Mouse (Mus musculus): ENCODE measurements around the gene Lrrc41.

Gene Lrrc41

DNA sequence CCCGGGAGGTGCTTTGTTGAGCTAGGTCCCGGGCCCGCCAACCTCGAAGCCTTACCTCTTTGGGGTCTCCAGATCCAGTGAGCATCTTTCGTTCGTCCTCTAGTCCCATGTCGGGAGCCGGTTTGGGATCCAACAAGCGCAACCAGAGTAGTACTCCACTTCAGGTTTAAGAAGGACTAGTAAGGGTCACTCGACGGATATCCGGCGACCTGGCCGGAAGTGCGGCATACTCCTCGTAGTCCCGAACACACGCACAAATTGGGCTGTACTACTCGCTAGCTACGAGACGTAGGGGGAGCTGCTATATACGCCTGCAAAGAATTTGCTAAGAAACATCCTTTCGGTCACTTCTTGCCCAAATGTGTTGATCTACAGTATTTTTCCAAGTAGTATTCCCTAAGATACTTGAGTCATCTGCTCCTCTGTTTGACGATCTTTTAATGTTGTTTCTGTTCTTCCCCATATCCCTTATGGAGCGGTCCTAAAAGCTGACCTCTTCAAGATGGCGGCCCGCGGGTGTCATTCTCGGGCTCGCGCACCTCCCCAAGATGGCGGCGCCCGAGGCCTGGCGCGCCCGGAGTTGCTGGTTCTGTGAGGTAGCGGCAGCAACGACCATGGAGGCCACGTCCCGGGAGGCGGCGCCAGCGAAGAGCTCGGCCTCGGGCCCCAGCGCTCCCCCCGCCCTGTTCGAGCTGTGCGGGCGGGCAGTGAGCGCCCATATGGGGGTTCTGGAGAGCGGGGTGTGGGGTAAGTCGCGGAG, at the start of gene Lrrc41, which contains the start of gene Uqcrh:
Gene Lrrc41, plus strand, starts transcription at position 409 of the 760 bp plus-strand sequence.
Gene Uqcrh, minus strand, starts transcription at position 211 of the 760 bp plus-strand sequence.
- CTCF ChIA-PET = interaction anchor here (1.2 kb wide), 1 partner anchor 22 kb away, joined by 3 read pairs; no protein-coding TSS in a partner anchor

DNA sequence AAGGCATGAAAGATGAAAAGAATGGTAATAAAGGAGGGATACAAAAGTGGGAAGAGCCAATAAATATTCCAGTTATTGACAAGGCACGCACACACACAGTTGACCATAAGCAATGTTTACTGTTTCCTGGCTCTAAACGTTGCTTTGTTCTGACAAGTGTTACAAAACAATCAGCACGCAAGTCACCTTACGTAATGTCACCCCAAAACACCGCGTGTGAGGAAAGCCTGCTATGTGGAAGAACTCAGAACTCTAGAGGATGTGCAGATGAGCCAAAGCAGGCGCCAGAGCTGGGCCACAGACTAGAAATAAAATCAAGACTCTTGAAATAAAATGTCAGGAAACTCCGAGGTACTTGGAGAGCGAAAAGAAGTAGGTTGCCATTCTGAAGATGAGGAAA, 42.2 kb upstream of the Lrrc41 start:
- CTCF ChIA-PET = no interaction called here

DNA sequence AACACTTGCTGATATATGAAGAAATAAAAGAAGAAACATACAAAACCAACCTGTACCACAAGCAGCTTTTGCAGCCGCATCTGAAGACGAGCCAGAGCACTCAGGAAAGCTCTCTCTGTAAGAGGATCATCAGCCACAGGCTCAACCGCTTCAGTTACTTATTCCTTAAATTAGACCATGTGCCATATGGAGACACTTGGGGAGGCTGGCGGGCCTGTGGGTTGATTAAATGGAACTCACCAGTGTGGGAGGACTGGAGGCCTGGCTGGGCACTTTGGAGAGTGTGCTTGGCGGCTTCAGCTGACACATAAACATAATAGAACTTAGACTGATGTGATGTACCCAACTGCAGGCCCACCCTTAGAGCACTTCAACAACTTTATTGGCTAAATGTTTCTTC, 41.7 kb upstream of the Lrrc41 start:
- CTCF ChIA-PET = no interaction called here

DNA sequence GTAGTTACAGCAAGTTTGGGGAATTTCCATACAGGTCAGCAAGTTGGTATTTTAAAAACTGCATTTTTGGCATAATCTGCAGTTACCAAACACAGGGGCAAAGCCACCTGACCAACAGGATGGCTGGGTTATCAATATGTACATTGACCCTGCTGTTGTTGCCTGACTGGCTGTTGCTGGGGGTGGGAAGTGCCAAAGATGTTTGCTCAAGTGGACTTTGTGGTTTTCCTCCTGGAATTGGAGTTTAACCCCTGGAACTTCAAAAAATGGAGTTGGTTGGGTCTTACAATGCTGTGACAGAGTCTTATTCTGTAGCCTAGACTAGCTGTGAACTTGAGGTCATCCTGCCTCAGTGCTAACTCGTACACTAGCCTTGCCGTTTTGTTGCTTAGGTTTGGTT, 34.6 kb upstream of the Lrrc41 start:
- CTCF ChIA-PET = no interaction called here

DNA sequence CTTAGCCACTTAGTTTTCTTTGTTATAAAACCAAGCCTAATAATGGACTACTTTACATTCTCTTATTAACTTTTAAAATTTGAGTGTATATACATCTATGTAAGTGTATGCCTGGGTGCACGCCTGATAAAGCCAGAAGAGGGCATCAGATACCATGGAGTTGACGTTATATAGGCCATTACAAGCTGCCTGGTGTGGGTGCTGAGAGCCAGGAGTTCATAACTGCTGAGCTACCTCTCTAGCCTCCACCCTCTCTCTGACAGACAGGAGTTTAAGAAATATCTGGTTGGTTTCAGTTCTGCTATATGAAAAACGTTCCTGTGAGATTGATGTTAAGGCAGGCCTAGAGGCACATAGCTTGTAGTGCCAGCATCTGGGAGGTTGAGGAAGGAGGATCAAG, 32.9 kb upstream of the Lrrc41 start:
- CTCF ChIA-PET = interaction anchor here (0.6 kb wide), 1 partner anchor 108 kb away, joined by 3 read pairs; no protein-coding TSS in a partner anchor

GRCm38 (mm10) chr4:116046604-116047003, 28.5 kb upstream of the Lrrc41 start:
- CTCF ChIA-PET = no interaction called here

- CTCF ChIA-PET = no interaction called here
Observed at GRCm38 (mm10) chr4:116047681-116048080, 27.4 kb upstream of the Lrrc41 start.

DNA sequence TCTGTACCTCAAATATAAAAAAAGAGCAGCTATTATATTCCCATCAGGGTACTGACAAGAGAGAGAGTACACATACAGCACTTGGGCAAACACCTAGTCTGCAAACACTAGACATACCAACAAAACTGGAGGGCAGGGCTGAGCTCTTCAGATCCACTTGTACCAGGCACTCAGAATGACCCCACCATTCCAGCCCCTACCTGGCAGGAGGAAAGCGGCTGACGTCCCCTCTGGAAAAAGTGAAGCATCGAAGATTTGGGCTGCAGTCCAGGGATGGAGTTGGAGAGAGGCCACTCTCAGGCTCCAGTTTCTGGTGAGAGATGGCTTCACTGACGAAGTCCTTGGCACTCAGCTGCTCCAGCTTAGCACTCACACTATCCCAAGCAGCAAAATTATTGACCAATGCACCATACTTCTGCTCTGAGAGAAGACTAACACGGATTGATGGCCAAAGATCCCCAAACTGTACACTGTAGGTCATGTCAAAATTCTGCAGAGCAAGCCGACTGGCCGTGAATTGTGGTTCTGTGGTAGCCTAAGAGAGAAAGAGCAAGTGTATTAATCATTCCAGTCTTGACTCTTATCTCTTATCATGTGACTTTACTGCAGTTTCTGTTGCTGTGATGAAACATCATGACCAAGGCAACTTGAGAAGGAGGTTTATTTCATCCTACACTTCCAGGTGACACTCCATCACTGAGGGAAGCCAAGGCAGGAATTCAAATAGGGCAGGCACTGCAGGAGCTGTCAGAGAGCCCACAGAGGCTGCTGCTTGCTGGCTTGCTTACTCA, 26.7 kb upstream of the Lrrc41 start:
- CTCF ChIA-PET = no interaction called here

GRCm38 (mm10) chr4:116049211-116049610, 25.9 kb upstream of the Lrrc41 start:
- CTCF ChIA-PET = no interaction called here

GRCm38 (mm10) chr4:116052526-116053293, 22.4 kb upstream of the Lrrc41 start:
- CTCF ChIA-PET = interaction anchor here (0.7 kb wide), 1 partner anchor 21 kb away, joined by 3 read pairs; no protein-coding TSS in a partner anchor

DNA sequence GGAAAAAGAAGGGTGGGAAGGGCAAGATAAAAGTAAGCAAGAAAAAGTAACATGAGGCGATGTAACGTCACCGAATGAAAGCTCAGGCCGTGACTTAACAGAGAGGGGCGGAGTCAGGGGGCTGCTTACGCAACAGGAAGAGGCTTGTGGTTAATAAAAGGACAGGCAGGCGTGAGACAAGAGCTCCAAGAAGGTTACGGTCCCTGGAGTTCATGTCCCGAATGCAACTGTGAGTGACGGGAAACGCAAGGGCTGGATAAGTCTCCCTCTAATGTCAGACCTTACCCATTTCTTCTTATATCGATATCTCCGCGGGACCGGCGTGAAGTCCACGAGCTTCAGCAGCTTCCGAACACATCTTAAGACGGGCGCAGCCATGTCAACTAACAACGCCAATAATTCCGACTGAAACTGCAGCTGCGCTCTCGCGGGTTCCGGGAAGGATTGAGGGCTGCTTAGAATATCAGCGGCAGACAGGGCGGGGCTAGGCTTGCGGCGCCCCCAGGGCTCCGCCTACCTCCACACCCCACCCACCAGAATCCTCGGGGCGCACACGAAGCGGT, 21.6 kb upstream of the Lrrc41 start, which contains the start of gene Nsun4:
Gene Nsun4, minus strand, starts transcription at position 478 of the 563 bp plus-strand sequence.
- CTCF ChIA-PET = interaction anchor here (0.7 kb wide), 1 partner anchor 21 kb away, joined by 3 read pairs; no protein-coding TSS in a partner anchor

DNA sequence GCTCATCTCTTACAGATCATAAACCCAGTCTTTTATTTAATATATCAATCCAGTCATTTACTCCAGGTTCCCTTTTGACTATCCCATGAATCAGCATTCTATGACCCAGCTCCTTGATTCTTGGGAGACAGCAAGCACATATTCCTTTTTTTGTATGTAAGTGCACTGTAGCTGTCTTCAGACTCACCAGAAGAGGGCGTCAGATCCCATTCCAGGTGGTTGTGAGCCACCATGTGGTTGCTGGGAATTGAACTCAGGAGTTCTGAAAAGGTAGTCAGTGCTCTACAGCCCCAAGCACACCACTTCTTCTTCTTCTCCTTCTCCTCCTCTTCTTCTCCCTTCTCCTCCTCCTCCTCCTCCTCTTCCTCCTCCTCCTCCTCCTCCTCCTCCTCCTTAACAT, 17.5 kb upstream of the Lrrc41 start:
- CTCF ChIA-PET = no interaction called here

DNA sequence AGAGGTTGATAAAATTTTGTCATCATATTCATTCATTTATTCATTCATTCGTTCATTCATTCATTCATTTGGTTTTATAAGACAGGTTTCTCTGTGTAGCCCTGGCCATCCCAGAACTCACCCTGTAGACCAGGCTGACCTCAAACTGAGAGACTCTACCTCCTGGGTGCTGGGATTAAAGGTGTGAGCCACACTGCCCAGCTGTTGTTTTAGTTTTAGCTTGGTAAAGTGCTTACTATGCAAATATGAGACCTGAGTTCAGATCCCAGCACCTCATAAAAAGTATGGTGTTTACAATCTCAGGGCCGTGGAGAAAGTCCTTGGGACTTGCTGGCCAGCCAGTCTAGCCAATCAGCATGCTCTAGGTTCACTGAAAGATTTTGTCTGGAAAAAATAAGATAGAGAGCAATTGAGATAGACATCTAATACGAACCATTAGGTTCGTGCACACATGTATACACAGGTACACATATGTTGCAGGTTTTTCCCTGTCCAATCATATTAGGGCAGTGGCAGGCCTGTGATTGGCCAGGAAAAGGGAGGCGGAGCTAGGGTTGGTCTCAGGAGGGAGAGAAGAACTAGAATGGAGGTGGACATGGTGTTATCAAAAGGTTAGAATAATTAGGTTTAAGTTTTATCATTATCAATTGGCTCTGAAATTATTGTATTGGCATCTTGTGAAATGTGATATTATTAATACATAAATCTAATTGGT, 15.9 kb upstream of the Lrrc41 start:
- CTCF ChIA-PET = interaction anchor here (0.7 kb wide), 1 partner anchor 101 kb away, joined by 5 read pairs; no protein-coding TSS in a partner anchor

GRCm38 (mm10) chr4:116063855-116064254, 11.2 kb upstream of the Lrrc41 start:
- CTCF ChIA-PET = interaction anchor here (0.7 kb wide), 1 partner anchor 112 kb away, joined by 10 read pairs; no protein-coding TSS in a partner anchor

DNA sequence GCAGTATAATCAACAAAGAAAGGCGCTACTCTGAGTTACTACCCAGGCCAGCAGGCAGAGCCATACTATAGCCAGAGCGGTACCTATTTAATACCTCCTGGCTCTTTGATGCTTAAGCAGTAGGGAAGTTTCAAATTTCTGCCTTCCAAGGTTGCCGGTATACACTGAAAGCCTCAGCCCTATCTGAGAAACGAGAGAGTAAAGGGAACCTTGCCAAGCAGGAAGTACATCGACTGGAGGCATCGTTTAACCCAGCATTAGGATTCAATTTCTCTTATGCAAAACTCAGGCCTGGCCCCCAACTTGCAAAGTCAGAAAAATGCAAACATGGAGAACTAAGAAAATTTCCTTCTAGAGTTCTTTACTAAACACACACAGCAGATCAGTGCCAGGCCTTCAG, 5.0 kb upstream of the Lrrc41 start:
- CTCF ChIA-PET = no interaction called here

DNA sequence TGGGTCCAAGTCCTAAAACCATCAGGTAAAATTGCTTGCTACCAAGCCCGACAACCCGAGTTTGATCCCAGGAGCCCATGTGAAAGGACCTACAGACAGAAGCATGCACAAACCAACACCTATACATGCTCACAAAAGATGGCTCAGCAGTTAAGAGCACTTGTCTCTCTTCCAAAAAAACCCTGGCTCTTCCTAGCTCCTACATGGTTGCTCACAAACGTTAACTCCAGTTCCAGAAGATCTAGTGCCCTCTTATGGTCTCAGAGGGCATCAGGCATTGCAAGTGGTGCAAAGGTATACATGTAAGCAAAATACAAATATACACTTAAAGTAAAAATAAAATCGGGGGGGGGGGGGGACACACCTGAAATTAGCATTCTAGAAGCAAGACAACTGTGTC, 1.9 kb upstream of the Lrrc41 start:
- CTCF ChIA-PET = no interaction called here

DNA sequence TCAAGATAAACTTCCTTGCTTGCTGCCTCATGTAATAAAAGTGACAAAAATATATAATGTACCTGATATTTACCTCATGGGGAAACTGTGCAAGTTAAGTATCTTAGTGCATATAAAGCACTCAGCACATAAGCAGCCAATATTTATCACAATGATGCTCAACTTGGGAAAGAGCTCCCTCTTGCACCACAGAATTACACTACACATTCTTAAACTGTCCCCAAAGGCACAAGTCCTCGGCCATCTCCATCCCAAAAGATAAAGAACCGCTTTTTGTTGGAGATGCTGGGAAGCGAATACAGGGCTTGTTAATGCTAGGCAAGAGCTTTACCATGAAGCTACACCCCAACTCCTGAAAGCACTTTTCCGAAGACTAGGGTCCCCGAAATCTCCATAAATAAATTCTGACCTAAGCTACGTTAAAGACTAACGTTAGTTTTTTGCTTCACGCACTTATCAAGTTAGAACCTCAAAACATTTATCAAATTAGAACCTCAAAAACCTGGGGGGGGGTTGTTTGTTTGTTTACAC, 859 bp upstream of the Lrrc41 start:
- CTCF ChIA-PET = interaction anchor here (1.2 kb wide), 1 partner anchor 21 kb away, joined by 3 read pairs; no protein-coding TSS in a partner anchor

GRCm38 (mm10) chr4:116075631-116076368, 731 bp downstream of the Lrrc41 start:
- CTCF ChIA-PET = no interaction called here

- CTCF ChIA-PET = no interaction called here
Observed at GRCm38 (mm10) chr4:116076369-116077231, 1.5 kb downstream of the Lrrc41 start.
